Mouse (Mus musculus) splenic B cell, adult 2 months (primary cell): ENCODE results near the gene Ptgr2.
A peak's percentile ranks its signal among the peaks of the same experiment; 100 is the strongest.

ENCODE experiments used
- DNase-seq: peaks from one replicate; pipeline ENCODE4 v3.0.0-alpha.2; 2011; ENCODE audit warnings: low read depth, low spot score
- H3K27me3 ChIP-seq: 2 replicates; pipeline ENCODE4 v1.6.1; 2012; ENCODE audit warnings: mild to moderate bottlenecking, low read length, moderate library complexity, mixed read lengths; ENCODE audit not compliant: control insufficient read depth, poor library complexity, insufficient read depth, severe bottlenecking
- H3K36me3 ChIP-seq: 2 replicates; pipeline ENCODE4 v1.6.1; 2012; ENCODE audit warnings: mild to moderate bottlenecking, low read length, moderate library complexity, mixed read lengths; ENCODE audit not compliant: control insufficient read depth, poor library complexity, insufficient read depth, severe bottlenecking

Ptgr2 gene

DNA sequence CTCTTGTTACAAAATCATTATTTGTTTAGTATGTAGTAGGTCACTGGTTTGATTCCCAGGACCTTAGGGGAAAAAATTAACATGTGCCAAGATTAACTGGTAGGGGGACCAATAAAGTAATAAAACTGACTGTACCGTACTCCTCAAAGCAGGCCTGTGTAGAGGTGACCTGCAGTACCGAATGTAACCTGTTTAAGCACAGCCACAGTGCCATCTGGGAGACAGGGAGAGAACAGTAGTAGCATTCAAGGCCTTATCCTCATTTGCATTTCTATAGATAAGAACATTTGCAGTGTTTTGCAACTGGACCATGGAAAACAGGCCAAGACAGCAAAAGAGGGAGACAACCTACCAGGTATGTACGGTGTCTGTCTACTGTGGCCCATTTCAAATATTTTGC, 7.2 kb upstream of the Ptgr2 start:
- Histone ChIP-seq H3K36me3 (no peaks in the 10 kb centered on the region), H3K27me3 (no peaks in the 10 kb centered on the region)
- no peak for DNase-seq

DNA sequence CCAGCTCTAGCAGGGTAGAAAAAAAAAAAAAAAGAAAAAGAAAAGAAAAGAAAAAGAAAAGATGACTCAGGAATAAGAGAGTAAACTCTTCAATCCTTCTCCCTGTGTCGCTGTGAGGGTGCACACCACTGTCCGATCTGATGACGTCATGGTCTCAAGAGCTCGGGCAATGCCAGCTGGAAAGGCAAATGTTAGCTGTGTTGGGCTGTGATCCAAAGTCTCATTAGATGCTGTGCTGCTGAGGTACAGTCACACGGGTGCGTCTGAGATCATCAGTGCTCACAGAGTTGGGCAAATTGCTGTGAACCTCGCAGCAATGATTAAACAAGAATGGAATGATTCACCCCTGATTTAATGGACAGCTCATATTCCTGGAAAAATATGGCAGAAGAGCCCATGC, 6.1 kb upstream of the Ptgr2 start:
- DNase-seq = no peak
- Histone ChIP-seq H3K27me3 (no peaks in the 10 kb centered on the region), H3K36me3 (no peaks in the 10 kb centered on the region)

DNA sequence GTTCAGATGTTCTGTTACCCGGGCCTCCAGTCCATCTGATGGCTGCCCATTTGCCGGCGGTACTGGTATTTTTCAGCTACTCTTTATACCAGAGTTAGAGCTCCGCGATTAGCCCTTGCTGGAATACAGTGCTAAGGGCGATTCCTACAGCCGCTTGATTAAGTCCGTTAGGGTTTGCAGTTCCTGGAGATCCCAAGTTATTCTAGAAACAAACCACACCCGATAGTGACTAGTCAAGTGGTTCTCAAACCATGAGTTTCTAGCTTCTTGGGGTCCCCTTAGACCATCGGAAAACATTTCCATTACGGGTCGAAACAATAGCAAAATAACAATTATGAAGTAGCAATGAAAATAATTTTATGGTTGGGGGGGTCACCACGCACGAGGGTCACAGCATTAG, 641 bp upstream of the Ptgr2 start:
- DNase-seq = no peak
- no peaks in the 10 kb centered on the region for H3K27me3 ChIP-seq
- H3K36me3 ChIP-seq = no peaks in the 10 kb centered on the region

DNA sequence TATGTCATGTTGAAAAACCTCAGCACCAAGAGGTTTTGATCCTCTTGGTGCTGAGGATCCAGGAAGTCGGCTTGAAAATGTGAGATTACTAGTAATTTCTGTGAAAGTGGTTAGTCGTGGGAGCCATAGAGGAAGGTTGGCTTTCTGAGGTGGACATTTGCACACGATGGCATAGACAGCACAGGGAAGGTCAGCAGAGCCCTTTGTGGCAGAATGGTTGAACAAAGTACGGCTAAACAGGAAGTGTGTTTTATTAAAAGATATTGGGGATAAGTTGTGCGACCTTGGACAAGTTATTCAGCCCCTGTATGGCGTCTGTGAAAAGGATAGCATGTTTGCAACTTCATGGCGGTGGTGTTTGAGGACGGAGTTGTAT, 549 bp downstream of the Ptgr2 start:
- DNase-seq = no peak
- no peaks in the 10 kb centered on the region for H3K27me3 ChIP-seq
- no peaks in the 10 kb centered on the region for H3K36me3 ChIP-seq

DNA sequence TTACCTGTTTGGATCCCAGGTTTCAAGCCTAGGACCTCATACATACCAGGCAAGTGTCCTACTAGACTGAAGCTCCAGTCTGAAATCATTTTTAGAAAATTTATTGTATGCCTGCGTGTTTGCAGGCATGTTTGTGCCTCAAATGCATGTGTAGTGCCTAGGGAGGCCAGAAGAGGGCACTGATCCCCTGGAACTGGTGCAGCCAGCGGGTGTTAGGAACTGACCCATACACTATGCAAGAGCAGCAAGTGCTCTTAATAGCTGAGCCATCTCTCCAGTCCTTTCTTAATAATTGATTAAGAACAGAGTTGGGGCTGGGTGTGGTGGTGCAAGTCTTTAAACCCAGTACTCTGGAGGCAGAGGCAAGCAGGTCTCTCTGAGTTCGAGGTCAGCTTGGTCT, 3.4 kb downstream of the Ptgr2 start:
- Histone ChIP-seq H3K36me3 (no peaks in the 10 kb centered on the region), H3K27me3 (no peaks in the 10 kb centered on the region)
- DNase-seq = peak; percentile 70

DNA sequence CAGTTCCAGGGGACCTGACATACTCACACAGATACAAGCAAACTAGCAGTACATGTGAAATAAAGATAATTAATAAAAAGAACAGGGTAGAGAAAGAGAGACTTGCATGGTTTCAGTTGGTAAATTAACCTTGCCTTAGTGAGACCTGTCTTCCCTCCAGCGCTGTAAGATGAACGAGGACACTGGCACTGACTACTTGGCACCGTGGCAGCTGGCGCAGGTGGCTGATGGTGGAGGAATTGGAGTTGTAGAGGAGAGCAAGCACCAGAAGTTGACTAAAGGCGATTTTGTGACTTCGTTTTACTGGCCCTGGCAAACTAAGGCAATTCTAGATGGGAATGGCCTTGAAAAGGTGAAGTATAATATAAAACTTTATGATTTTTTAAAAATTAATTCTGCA, 12.8 kb downstream of the Ptgr2 start:
- H3K36me3 ChIP-seq = peaks cover 13% of the 10 kb centered on the region; the same call in 1 of the 2 replicates
- no peaks in the 10 kb centered on the region for H3K27me3 ChIP-seq
- DNase-seq = no peak

DNA sequence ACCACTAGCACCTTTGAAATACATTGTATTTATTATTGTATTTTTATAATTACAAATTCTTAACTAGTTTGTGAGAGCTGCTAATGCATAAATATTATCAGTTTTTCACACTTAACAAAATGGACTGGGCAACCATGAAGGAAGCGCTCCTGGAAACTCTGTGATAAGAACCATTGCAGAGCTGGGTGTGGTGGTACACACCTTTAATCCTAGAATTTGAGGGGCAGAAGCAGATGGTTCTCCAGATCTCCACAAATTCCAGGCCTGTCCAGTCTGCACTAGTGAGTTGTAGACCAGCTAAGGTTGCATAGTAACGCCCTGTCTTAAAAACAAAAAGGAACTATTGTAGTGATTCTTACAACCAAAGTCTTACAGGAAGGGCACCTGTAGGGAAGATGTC, 14.2 kb downstream of the Ptgr2 start:
- Histone ChIP-seq H3K36me3 (peaks cover 15% of the 10 kb centered on the region), H3K27me3 (no peaks in the 10 kb centered on the region)
- no peak for DNase-seq

DNA sequence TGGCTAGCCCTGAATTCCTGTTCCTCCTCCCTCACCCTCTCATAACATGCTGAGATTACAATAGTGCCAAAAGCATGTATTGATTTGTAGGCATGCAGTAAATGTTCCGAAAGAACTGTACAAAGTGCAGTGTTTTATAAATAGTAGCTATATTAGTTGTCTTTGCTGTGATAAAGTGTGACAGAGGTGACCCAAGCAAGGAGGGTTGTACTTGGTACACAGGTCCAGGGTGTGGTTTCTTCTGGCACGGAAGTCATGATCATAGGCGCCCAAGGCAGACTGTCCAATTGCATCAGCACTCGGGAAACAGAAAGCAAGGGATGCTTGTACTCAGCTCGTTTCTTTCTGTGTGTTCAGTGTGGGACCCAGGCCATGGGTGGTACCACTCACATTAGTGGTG, 19.1 kb downstream of the Ptgr2 start:
- Histone ChIP-seq H3K36me3 (peaks cover 16% of the 10 kb centered on the region), H3K27me3 (no peaks in the 10 kb centered on the region)
- no peak for DNase-seq

DNA sequence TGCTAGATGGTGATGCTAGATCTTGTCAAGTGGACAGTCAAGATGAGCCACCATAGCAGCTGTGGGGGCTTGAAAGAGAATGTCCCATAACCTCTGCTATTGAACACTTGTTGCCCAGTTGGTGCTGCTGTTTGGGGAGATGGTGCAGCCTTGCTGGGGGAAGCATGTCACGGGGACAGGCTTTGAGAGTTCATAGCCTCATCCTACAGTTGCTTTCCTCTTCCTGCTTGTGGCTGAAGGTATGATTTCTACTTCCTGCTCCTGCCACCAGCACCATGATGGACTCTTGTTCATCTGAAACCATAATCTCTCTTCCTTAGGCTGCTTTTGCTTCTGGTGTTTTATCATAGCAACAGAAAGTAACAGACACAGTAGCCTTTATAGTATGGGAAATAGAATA, 19.5 kb downstream of the Ptgr2 start:
- H3K27me3 ChIP-seq = no peaks in the 10 kb centered on the region
- no peak for DNase-seq
- H3K36me3 ChIP-seq = peaks cover 14% of the 10 kb centered on the region

DNA sequence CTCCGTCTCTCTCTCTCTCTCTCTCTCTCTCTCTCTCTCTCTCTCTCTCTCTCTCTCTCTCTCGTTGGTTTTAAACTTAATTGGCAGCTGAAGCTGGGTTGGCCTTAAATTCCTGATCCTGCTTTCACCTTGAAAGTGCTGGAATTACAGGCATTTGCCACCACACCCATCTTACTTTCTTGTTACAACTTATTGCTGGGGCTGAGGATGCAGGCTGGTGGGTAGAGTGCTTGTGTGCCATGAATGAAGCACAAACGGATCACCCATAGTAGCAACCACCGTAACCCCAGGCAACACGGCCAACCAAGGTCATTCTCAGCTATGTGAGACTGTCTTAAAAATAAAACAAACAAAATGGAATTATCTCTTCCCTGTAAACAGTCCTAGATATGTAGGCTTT, 26.3 kb downstream of the Ptgr2 start:
- DNase-seq = no peak
- Histone ChIP-seq H3K27me3 (no peaks in the 10 kb centered on the region), H3K36me3 (peaks cover 7% of the 10 kb centered on the region; the same call in 1 of the 2 replicates)

DNA sequence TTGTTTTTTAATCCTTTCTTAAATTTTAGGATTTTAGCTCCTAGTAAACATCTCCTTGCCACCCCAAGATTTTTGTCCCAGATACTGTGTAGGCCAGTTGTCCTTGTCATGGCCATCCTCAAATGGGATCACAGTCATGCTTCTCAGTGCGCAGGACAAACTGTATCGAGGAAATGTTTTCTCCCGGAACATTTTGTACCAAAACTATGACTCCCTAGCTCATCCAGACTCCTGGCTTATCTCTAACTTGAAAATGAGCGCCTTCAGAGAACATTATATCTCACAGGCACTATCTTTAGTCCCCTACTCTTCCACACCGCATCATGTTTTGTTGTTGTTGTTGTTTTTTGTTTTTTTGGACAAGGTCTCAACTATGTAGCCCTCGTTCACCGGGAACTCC, 31.0 kb downstream of the Ptgr2 start:
- Histone ChIP-seq H3K36me3 (no peaks in the 10 kb centered on the region), H3K27me3 (no peaks in the 10 kb centered on the region)
- DNase-seq = no peak

DNA sequence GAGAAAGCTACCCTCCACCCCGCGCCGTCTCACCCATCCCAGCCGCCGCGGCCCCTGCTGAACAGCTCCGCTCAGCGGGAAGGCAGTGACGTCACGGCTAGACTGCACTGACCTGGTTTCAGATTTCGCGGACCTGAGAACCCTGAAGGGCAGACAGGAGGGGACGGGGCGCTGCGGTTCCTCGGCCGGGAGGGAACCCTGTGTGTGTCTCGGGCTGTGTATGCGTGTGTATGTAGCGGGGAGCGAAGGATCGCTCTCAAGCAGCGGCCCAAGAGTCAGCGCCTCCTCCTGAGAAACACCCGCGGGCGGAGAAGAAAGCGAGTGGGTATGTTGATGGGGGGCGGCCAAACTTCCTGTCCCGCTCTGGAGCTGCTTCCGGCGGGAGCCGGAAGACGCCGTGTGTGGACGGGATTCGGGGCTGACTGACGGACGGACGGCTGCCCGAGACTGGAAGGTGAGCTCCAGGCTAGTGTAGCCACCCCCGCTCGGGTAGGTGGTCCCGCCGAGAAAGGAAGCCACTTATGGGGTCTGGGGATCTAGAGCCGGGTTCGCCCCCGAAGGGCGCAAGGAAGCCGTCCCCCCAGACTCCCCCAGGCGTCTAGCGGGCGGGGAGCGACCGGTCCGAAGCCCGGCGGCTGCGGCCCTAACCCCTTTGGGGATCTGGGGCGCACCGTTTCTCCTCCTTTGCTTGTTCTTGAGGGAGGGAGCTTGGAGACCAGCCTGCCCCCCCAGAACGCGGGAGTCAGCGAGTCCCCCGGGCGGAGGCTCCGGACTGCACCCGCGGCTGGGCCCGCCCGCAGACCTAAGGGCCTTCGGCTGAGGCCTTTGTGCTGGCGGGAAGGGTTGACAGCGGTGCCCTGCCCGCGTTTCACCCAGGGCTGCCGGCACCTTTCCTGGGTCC, 31.9 kb downstream of the Ptgr2 start, which contains the start of gene Zfp410:
Zfp410 (plus strand) TSS at position 132 of the 901 bp plus-strand sequence.
- DNase-seq = peak; percentile 76
- Histone ChIP-seq H3K36me3 (no peaks in the 10 kb centered on the region), H3K27me3 (no peaks in the 10 kb centered on the region)

DNA sequence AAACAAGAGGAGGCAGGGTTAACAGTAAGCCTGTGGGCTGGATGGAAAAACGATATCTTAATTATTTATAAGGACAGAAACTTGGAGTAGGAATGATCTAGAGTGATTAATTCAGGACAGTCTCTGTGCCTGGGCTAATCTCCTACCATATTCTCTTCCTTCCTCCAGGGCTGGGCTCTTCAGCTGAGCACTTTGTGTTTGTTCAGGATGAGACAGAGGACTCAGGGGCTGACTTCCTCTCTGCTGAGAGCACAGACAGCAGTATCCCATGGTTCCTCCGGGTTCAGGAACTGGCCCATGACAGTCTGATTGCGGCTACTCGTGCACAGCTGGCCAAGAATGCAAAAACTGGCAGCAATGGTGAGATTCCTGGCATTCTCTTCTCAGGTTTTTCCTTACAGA, 42.1 kb downstream of the Ptgr2 start:
- no peak for DNase-seq
- no peaks in the 10 kb centered on the region for H3K27me3 ChIP-seq
- H3K36me3 ChIP-seq = peaks cover 19% of the 10 kb centered on the region

DNA sequence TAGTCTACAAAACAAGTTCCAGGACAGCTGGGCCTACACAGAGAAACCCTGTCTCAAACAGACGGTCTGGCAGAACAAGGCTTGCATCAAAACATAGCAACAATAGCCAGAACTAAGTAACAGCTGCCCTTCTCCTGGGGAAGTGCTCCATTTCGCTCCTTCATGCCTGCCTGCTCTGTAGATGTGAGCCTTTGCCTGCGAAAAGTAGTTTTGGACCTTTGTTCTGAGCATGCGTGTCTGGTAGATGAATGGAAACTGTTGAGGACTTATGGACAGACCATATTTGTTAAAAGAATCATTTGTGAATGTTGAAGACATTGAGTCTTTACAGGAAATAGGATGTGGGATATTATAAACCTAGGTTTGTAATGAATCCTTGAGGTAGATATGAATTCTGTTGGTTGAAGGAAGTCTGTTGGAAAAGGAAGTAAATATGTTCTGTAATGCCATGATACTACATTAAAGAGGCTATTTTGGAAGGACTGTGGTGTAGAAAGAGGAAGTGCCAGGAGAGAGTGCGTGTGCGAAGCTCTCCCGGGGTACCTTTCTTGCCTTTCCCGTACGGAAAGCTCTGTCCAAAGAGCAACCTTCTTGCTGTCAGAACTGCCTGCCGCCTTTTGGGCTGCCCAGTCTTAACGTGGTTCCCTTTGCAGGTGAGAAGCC, 52.1 kb downstream of the Ptgr2 start:
- H3K27me3 ChIP-seq = no peaks in the 10 kb centered on the region
- no peak for DNase-seq
- peaks cover 15% of the 10 kb centered on the region for H3K36me3 ChIP-seq

DNA sequence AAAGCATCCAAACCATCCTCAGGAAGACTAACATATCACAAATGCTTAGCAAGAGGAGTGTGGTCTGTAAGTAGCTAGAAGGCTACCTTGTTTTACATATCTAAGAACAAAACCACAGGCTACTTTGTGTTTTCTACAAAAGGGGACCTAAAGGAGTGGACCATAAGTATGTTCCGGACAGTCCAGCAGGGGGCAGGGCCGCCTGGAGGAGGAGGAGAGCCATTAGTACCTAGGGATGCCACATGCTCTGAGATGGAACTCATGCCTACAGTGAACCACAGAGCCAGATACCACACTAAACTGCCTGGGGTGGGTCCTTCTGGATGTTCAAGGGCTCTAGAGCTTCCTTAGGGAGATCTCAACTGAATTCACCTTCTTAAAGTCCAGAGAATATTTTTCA, 62.2 kb downstream of the Ptgr2 start:
- peak; percentile 55 for DNase-seq
- no peaks in the 10 kb centered on the region for H3K27me3 ChIP-seq
- 0 out of 2 replicates have a peak, but pooled peaks cover 1% of the 10 kb centered on the region for H3K36me3 ChIP-seq
